Mouse (Mus musculus) hindbrain, embryonic 11.5 days (tissue): ENCODE measurements around the gene Rfx7. TPM values are rescaled to one million over a fixed set of nuclear protein-coding genes. Genes with fewer than 3 reads are reported as not detected.

ENCODE experiments used
- ATAC-seq: fragments of 200-750 bp; cut with Nextera tagmentation; 2 replicates; pipeline ENCODE4 v1.8.0; 2017; ENCODE audit warnings: mild to moderate bottlenecking, moderate TSS enrichment, moderate library complexity; ENCODE audit not compliant: low FRiP score
- DNase-seq: peaks from one replicate; pipeline ENCODE4 v3.0.0-alpha.2; 2015; ENCODE audit warnings: low spot score
- H3K27ac ChIP-seq: fragments of 300-500 bp; sonication (generic); 2 replicates; pipeline ENCODE4 v1.5.1; 2014; ENCODE audit warnings: mild to moderate bottlenecking, low read depth, low read length
- H3K27me3 ChIP-seq: fragments of 300-500 bp; sonication (generic); 2 replicates; pipeline ENCODE4 v1.6.1; 2014; ENCODE audit warnings: mild to moderate bottlenecking, low read length, moderate library complexity, mixed read lengths; ENCODE audit not compliant: control insufficient read depth, insufficient read depth
- H3K36me3 ChIP-seq: fragments of 300-500 bp; sonication (generic); 2 replicates; pipeline ENCODE4 v1.6.1; 2014; ENCODE audit warnings: mild to moderate bottlenecking, low read length, moderate library complexity, mixed read lengths; ENCODE audit not compliant: control insufficient read depth, insufficient read depth
- H3K4me1 ChIP-seq: fragments of 300-500 bp; sonication (generic); replicated peaks from 2 replicates; pipeline ENCODE4 v1.6.1; 2014; ENCODE audit warnings: low read length, mixed read lengths; ENCODE audit not compliant: control insufficient read depth, insufficient read depth
- H3K4me2 ChIP-seq: fragments of 300-500 bp; sonication (generic); replicated peaks from 2 replicates; pipeline ENCODE4 v1.6.1; 2014; ENCODE audit warnings: mild to moderate bottlenecking, low read depth, low read length
- H3K4me3 ChIP-seq: fragments of 300-500 bp; sonication (generic); 2 replicates; pipeline ENCODE4 v1.5.1; 2014; ENCODE audit warnings: low read depth, low read length
- H3K9ac ChIP-seq: fragments of 300-500 bp; sonication (generic); 2 replicates; pipeline ENCODE4 v1.6.1; 2014; ENCODE audit warnings: low read depth, low read length
- H3K9me3 ChIP-seq: fragments of 300-500 bp; sonication (generic); 2 replicates; pipeline ENCODE4 v1.6.1; 2016; ENCODE audit warnings: low read length; ENCODE audit not compliant: control insufficient read depth
- WGBS: fragments of 180-500 bp; shearing (Covaris S2); extraction: QIAGEN DNeasy Blood & Tissue Kit; methylation state at CpG from one replicate; pipeline ENCODE4 v1.1.7; 2014; 5-methylcytosine and 5-hydroxymethylcytosine counted together
- polyA plus RNA-seq: library from polyadenylated mRNA; unstranded; fragments of >200 nt; fragmentation: Nextera tagmentation; extraction: Ambion mirVana; gene quantifications from 2 replicates; pipeline ENCODE4 v1.2.1, GENCODE M21; 2014

Rfx7 gene
- polyA plus RNA-seq, 1 experiment from 2014 or later, result 26.4 TPM

DNA sequence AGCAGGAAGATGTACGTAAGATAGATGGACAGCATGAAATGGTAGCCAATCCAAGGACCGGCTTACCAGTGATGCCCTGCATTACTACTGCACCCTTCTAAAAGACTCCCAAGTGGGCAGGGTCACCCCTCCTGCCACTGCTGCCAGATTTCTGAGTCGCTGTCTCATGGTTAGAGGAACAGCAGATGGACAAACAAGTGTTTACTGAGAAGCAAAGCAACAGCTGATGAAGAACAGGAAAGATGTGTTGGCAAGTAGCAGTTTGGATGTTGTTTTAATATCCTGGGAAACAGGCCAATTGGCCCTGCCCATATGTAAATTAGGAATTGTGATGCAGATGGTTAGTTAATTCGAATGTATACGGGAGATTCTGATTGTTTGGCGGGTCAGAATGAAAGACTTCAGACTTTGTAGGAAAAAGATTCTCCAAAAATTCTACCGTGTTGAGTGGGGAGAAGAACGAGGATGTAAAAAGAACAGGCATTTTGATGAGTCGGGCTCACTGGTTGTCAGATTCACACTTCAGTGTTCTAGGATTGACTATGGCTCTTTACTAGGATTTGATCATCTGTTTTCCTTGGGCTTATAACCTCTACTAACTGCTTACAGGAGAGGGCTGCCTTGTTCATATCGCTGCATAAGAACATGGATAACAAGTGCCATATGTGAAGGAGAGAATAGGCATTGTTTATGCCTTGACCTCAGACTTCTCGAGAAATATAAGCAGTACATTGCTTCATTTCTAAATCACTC lies 19.6 kb upstream of the Rfx7 start:
- DNase-seq (no peak), ATAC-seq (no peak)
- no peak overlapping the region for H3K4me2 ChIP-seq
- no peaks in the 10 kb centered on the region for H3K9me3 ChIP-seq
- 59% methylated on average over 11 of the region's 11 CpGs for WGBS
- no peaks in the 10 kb centered on the region for H3K4me1 ChIP-seq
- H3K27ac ChIP-seq, result no peak overlapping the region
- no peak overlapping the region for H3K9ac ChIP-seq
- no peak overlapping the region for H3K4me3 ChIP-seq
- H3K27me3 ChIP-seq, result no peaks in the 10 kb centered on the region
- H3K36me3 ChIP-seq, result no peaks in the 10 kb centered on the region

DNA sequence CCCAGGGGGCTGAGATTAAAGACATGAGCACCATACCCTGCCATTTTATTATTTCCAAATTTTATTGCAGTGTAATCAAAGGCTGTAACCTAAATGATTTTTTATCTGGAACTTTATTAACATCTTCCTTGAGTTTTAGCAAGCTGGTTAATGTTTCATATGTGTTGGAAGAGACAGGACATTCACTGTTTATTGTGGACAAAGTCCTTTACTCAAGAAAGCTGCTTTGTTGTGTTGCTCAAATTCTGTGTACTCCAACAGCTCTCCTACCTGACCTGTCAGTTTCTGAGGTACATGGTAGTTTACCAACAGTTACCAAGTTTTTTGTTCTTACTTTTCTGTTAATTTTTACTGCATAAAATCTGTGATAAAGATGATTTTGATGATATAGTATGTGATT lies 16.7 kb upstream of the Rfx7 start:
- Histone ChIP-seq H3K27ac (no peak overlapping the region), H3K4me3 (no peak overlapping the region), H3K4me2 (no peak overlapping the region), H3K27me3 (no peaks in the 10 kb centered on the region), H3K36me3 (no peaks in the 10 kb centered on the region), H3K9me3 (no peaks in the 10 kb centered on the region), H3K4me1 (no peaks in the 10 kb centered on the region), H3K9ac (no peak overlapping the region)
- DNase-seq (no peak), ATAC-seq (no peak)

DNA sequence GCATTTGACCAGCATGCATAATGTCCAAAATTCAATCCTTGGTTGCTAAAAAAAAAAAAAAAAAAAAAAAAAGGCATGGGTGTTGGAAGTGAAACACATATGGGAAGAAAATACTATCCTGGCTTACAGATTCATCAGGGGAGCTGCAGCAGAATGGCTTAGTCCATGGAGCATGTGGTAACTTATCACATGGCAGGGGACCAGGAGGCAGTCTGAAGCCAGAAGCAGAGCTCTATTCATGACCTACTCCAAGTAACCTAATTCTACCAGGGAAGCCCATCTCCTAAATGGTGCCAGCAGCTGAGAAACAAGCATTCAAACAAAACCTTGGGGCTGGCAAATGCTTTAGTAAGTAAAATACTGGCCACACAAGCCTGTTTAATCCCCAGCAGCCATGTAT lies 12.8 kb upstream of the Rfx7 start:
- Histone ChIP-seq H3K4me3 (no peak overlapping the region), H3K36me3 (no peaks in the 10 kb centered on the region), H3K27me3 (no peaks in the 10 kb centered on the region), H3K9me3 (no peaks in the 10 kb centered on the region), H3K9ac (no peak overlapping the region), H3K4me2 (no peak overlapping the region), H3K4me1 (no peaks in the 10 kb centered on the region), H3K27ac (no peak overlapping the region)
- DNase-seq (no peak), ATAC-seq (no peak)

DNA sequence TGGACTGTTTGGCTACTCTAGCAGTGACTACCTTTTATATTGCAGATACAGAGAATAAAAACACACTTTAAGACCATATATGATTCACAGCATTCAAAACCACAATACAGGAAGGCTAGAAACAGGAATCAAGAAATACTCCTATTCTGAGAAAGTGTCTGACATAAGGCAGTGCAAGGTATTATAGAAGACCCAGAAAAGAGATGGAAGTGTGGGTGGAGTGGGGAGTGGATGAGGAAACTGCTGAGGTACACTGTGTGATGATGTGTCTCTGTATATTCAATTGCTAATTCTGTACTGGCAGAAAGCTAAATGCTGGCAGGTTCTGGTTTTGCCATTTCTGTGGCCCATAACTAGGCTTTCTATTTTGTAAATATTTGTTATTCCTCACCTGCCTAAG lies 11.2 kb upstream of the Rfx7 start:
- no peaks in the 10 kb centered on the region for H3K27me3 ChIP-seq
- no peak for DNase-seq
- no peaks in the 10 kb centered on the region for H3K9me3 ChIP-seq
- no peak overlapping the region for H3K4me2 ChIP-seq
- no peaks in the 10 kb centered on the region for H3K36me3 ChIP-seq
- H3K4me3 ChIP-seq, result no peak overlapping the region
- no peak overlapping the region for H3K9ac ChIP-seq
- no peak for ATAC-seq
- no peak overlapping the region for H3K27ac ChIP-seq
- H3K4me1 ChIP-seq, result no peaks in the 10 kb centered on the region

DNA sequence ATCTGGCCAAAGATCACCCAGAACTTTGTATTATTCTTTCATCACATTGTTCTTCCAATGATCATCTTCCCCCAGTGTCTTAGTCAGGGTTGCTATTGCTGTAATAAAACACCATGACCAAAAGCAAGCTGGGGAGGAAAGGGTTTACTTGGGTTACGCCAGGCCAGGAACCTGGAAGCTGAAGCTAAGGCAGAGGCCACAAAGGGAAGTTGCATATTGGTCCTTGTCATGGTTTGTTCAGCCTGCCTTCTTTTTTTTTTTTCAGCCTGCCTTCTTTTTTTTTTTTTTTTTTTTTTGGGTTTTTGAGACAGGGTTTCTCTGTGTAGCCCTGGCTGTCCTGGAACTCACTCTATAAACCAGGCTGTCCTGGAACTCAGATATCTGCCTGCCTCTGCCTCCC lies 5.9 kb upstream of the Rfx7 start:
- Histone ChIP-seq H3K4me3 (no peak overlapping the region), H3K27me3 (no peaks in the 10 kb centered on the region), H3K27ac (no peak overlapping the region), H3K36me3 (no peaks in the 10 kb centered on the region), H3K4me2 (no peak overlapping the region), H3K9ac (no peak overlapping the region), H3K4me1 (no peaks in the 10 kb centered on the region), H3K9me3 (no peaks in the 10 kb centered on the region)
- ATAC-seq (no peak), DNase-seq (no peak)
- WGBS, result 78% methylated on average over 1 of the region's 1 CpGs

DNA sequence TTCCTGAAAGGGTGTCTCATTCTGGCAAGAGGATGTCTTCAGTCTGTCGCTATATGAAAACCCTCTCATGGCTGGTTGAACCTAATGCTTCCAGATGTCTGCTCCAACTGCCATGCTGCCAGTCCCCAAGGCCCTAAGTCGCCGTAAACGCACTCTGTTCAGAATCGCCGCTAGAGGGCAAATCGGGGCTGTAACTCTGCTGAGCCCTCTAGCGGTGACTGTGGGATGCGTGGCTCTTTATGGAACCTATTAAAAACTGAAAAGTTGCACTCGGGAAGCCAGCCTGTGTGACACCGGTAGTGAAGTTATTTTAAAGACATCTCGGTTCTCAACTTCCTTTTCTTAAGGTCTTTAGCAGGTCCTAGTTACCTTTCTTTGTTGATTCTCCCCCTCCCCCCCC lies 1.8 kb upstream of the Rfx7 start:
- DNase-seq, result peak; percentile 96
- no peaks in the 10 kb centered on the region for H3K36me3 ChIP-seq
- H3K4me3 ChIP-seq, result no peak overlapping the region
- no peaks in the 10 kb centered on the region for H3K4me1 ChIP-seq
- H3K9ac ChIP-seq, result no peak overlapping the region
- WGBS, result 1% methylated on average over 12 of the region's 12 CpGs
- H3K4me2 ChIP-seq, result no peak overlapping the region
- H3K27me3 ChIP-seq, result no peaks in the 10 kb centered on the region
- no peaks in the 10 kb centered on the region for H3K9me3 ChIP-seq
- H3K27ac ChIP-seq, result no peak overlapping the region
- ATAC-seq, result no peak

DNA sequence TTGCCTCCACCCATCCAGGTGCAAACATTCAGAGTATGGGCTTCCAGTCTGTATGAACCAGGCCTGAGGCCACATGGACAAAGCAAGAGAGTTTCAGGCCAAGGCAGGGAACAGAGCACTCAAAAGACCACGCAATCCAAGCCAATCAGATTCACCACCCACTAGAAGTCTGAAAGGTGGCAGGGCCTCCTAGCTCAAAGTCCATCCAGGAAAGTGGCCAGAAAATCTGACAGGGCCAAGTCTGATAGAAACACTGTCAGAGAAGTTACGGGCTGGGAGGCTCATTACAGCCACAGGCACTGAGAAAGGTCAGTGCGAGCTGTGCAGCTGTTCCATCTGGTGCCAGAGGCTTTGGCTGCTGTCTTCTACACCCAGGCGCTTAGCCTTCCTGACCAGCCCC lies 1.2 kb upstream of the Rfx7 start:
- 43% methylated on average over 4 of the region's 4 CpGs for WGBS
- H3K4me1 ChIP-seq, result no peaks in the 10 kb centered on the region
- DNase-seq (no peak), ATAC-seq (peak; percentile 16)
- no peaks in the 10 kb centered on the region for H3K9me3 ChIP-seq
- no peaks in the 10 kb centered on the region for H3K36me3 ChIP-seq
- H3K27ac ChIP-seq, result peak overlapping the region; percentile 100
- H3K27me3 ChIP-seq, result no peaks in the 10 kb centered on the region
- 0 out of 2 replicates have a peak overlapping the region, but pooled peaks have one; percentile 1 for H3K9ac ChIP-seq
- peak overlapping the region; percentile 47 for H3K4me2 ChIP-seq
- peak overlapping the region; percentile 93 for H3K4me3 ChIP-seq

DNA sequence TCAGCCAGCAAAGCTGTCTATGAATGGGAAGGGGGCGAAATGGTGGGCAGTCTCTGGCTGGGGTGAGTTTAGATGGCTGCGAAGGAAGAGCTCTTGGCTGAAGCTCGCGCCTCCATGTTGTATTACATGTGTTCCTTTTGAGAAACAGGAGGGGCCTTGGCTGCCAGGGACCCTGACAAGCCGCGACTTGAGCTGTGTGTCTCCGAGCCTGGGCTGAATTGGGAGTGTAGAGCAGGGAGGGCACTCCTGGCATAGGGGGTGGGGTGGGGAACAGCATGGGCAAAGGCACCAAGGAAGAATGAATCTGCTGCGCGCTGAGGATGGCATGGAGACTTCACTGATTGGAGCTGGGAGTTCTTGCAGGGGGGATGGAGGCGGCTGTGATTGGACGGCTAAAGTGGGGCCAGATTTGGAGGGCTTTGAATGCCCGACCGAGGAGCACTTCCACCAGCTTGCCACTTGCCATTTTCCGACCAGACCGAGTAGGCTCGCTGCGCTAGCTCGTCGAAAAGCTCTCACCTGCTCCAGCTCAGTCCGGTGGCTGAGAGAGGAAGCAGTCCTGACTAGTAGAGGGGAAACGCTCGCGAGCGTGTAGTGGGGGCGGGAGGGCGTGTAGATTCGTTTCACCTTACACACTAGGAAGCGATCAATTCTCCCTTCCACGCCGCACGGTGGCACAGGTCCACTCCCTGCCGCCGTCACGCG lies 597 bp upstream of the Rfx7 start:
- H3K4me3 ChIP-seq, result peak overlapping the region; percentile 93
- no peaks in the 10 kb centered on the region for H3K9me3 ChIP-seq
- DNase-seq, result peak; percentile 85
- peak overlapping the region; percentile 47 for H3K4me2 ChIP-seq
- 2% methylated on average over 35 of the region's 35 CpGs for WGBS
- peak overlapping the region; percentile 93 for H3K9ac ChIP-seq
- no peaks in the 10 kb centered on the region for H3K4me1 ChIP-seq
- H3K27ac ChIP-seq, result peak overlapping the region; percentile 100
- H3K27me3 ChIP-seq, result no peaks in the 10 kb centered on the region
- no peaks in the 10 kb centered on the region for H3K36me3 ChIP-seq
- ATAC-seq, result peak; percentile 89
